Mouse (Mus musculus) hematopoietic stem cell, adult 5-6 weeks (primary cell): ENCODE data around the gene Ptger1. TPM values are rescaled to one million over a fixed set of nuclear protein-coding genes. Genes with fewer than 3 reads are reported as not detected.

Experiments used
- ATAC-seq, 2 experiments: fragments of 125-278 bp in 1 of 2; replicated peaks in 1 of 2; 2 replicates each; pipeline ENCODE4 v1.8.0; 2016 to 2017; ENCODE audit warnings: inconsistent platforms in 2 of 2, mild to moderate bottlenecking in 2 of 2, moderate number of reproducible peaks in 2 of 2, low read depth in 1 of 2, moderate TSS enrichment in 1 of 2; ENCODE audit not compliant: low FRiP score in 2 of 2, poor library complexity in 2 of 2, severe bottlenecking in 2 of 2, insufficient read depth in 1 of 2, low TSS enrichment in 1 of 2
- total RNA-seq: library from RNA; stranded (forward); fragments of 172-1452, 232-1000 nt; gene quantifications from 2 replicates; pipeline ENCODE4 v1.2.3, GENCODE M21; 2017

Gene Ptger1
- total RNA-seq, 1 experiment from 2014 or later = 0.79 TPM

- no peak for ATAC-seq
Observed at GRCm38 (mm10) chr8:83680603-83681002, 14.1 kb downstream of the Ptger1 start.

GRCm38 (mm10) chr8:83681099-83681498, 14.6 kb downstream of the Ptger1 start:
- no peak for ATAC-seq

GRCm38 (mm10) chr8:83684517-83684916, 18.0 kb downstream of the Ptger1 start:
- ATAC-seq = no peak

- no peak for ATAC-seq
Observed at GRCm38 (mm10) chr8:83689264-83689663, 22.8 kb downstream of the Ptger1 start.

- peak in 1 of 2 experiments; percentile 52; a peak in 2 of 4 replicates for ATAC-seq
Observed at GRCm38 (mm10) chr8:83693609-83694236, 27.2 kb downstream of the Ptger1 start.

- no peak for ATAC-seq
Observed at GRCm38 (mm10) chr8:83694369-83695160, 28.1 kb downstream of the Ptger1 start.

- ATAC-seq = peak; percentile 24 to 31; a peak in 1 of 4 replicates
Observed at GRCm38 (mm10) chr8:83695351-83696106, 29.1 kb downstream of the Ptger1 start.

GRCm38 (mm10) chr8:83697374-83698220, 31.1 kb downstream of the Ptger1 start:
- ATAC-seq = no peak

GRCm38 (mm10) chr8:83698291-83698660, 31.8 kb downstream of the Ptger1 start:
- peak; percentile 31 to 57; a peak in 2 of 4 replicates for ATAC-seq

GRCm38 (mm10) chr8:83698661-83699453, 32.4 kb downstream of the Ptger1 start, which contains the start of gene Pkn1:
TSS of gene Pkn1 (minus strand) at chr8:83699179.
- peak; percentile 33 to 51 for ATAC-seq

GRCm38 (mm10) chr8:83699566-83699965, 33.1 kb downstream of the Ptger1 start:
- ATAC-seq = no peak

- ATAC-seq = no peak
Observed at GRCm38 (mm10) chr8:83700423-83701085, 34.1 kb downstream of the Ptger1 start.

- ATAC-seq = no peak
Observed at GRCm38 (mm10) chr8:83703426-83703825, 36.9 kb downstream of the Ptger1 start.

GRCm38 (mm10) chr8:83706411-83706810, 39.9 kb downstream of the Ptger1 start:
- no peak for ATAC-seq

GRCm38 (mm10) chr8:83707554-83707953, 41.1 kb downstream of the Ptger1 start:
- no peak for ATAC-seq

- ATAC-seq = no peak; a peak in 1 of 4 replicates
Observed at GRCm38 (mm10) chr8:83714676-83715030, 48.2 kb downstream of the Ptger1 start.
